In the genomic region with DNA sequence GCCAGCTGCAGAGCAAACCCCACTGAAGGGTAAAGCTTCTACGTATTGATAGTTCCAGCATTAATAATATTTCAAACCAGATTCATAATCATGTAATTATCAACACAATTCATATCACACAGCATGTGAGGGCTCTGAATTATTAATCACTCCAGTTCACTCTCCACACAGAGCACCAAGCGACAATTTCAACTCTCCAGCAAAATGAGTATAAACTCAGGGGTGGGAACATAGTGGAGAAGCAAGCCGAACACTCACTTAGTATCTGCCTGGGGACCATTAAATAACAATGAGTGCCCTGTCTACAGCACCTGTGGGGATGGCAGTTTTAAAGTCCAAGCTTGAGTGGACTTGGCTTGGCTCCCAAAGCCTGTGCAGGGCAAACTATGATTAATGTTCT, we compare ENCODE assay signal across 31 mouse cellular contexts.
DNase-seq lines count a peak whose midpoint lies in the region; ATAC-seq and TF ChIP-seq lines count a peak whose summit lies in the region.
"Had no signal": no experiment of that assay in that cellular context is flagged by ENCODE, and none has a peak within 500 bp of the region (broad histone marks: within the 10 kb centered on the region; RNA-seq: fewer than 3 reads in every experiment).

No protein-coding gene starts in this region.

- 60% methylated on average over 3 of the region's 3 CpGs for WGBS in hindbrain, embryonic 13.5 days
- 55% methylated on average over 3 of the region's 3 CpGs for WGBS in hindbrain, embryonic 14.5 days
- WGBS in hindbrain, postnatal 0 days = 60% methylated on average over 3 of the region's 3 CpGs
- 84% methylated on average over 3 of the region's 3 CpGs for WGBS in hindbrain, embryonic 11.5 days
- WGBS in neural tube, embryonic 13.5 days = 55% methylated on average over 3 of the region's 3 CpGs

- H3K4me3 ChIP-seq in hindbrain, embryonic 13.5 days = no peak overlapping the region
- H3K4me3 ChIP-seq in hindbrain, embryonic 14.5 days (replicated peaks; ENCODE audit: low read length) = no peak overlapping the region
- H3K4me3 ChIP-seq in hindbrain, postnatal 0 days (ENCODE audit: low read length) = no peak overlapping the region
- no peak overlapping the region for H3K4me3 ChIP-seq in hindbrain, embryonic 11.5 days (ENCODE audit: low read depth, low read length)
- H3K4me3 ChIP-seq in neural tube, embryonic 13.5 days = no peak overlapping the region
- H3K4me3 ChIP-seq: embryonic facial prominence, embryonic 10.5 days; embryonic facial prominence, embryonic 13.5 days; erythroblast, embryonic 14.5 days; forebrain, embryonic 12.5 days; forebrain, embryonic 15.5 days; heart, adult 2 months; heart, embryonic 10.5 days; heart, embryonic 13.5 days; intestine, embryonic 15.5 days had no signal

- H3K9me3 ChIP-seq in hindbrain, embryonic 13.5 days = no peaks in the 10 kb centered on the region
- H3K9me3 ChIP-seq in hindbrain, embryonic 14.5 days (ENCODE audit: control insufficient read depth, low read length) = no peaks in the 10 kb centered on the region
- H3K9me3 ChIP-seq in hindbrain, postnatal 0 days (ENCODE audit: low read length) = no peaks in the 10 kb centered on the region
- no peaks in the 10 kb centered on the region for H3K9me3 ChIP-seq in hindbrain, embryonic 11.5 days (ENCODE audit: control insufficient read depth, low read length)
- no peaks in the 10 kb centered on the region for H3K9me3 ChIP-seq in neural tube, embryonic 13.5 days
- H3K9me3 ChIP-seq: embryonic facial prominence, embryonic 10.5 days; embryonic facial prominence, embryonic 13.5 days; forebrain, embryonic 12.5 days; forebrain, embryonic 15.5 days; G1E; heart, embryonic 10.5 days; heart, embryonic 13.5 days; intestine, embryonic 15.5 days had no signal

- H3K4me2 ChIP-seq in hindbrain, embryonic 13.5 days = no peak overlapping the region
- H3K4me2 ChIP-seq in hindbrain, embryonic 14.5 days (replicated peaks) = no peak overlapping the region
- no peak overlapping the region for H3K4me2 ChIP-seq in hindbrain, postnatal 0 days (ENCODE audit: low read depth, low read length)
- H3K4me2 ChIP-seq in hindbrain, embryonic 11.5 days (replicated peaks; ENCODE audit: low read depth, low read length) = no peak overlapping the region
- H3K4me2 ChIP-seq in neural tube, embryonic 13.5 days = no peak overlapping the region
- H3K4me2 ChIP-seq: embryonic facial prominence, embryonic 13.5 days; forebrain, embryonic 12.5 days; forebrain, embryonic 15.5 days; heart, embryonic 13.5 days; intestine, embryonic 15.5 days had no signal

- no peak overlapping the region for H3K27ac ChIP-seq in hindbrain, embryonic 13.5 days
- H3K27ac ChIP-seq in hindbrain, embryonic 14.5 days = no peak overlapping the region
- no peak overlapping the region for H3K27ac ChIP-seq in hindbrain, postnatal 0 days
- H3K27ac ChIP-seq in hindbrain, embryonic 11.5 days (ENCODE audit: low read depth, low read length) = no peak overlapping the region
- H3K27ac ChIP-seq in neural tube, embryonic 13.5 days (replicated peaks) = no peak overlapping the region; the same call in 1 of the 2 replicates
- H3K27ac ChIP-seq: embryonic facial prominence, embryonic 10.5 days; embryonic facial prominence, embryonic 13.5 days; forebrain, embryonic 12.5 days; forebrain, embryonic 15.5 days; heart, adult 2 months; heart, embryonic 10.5 days; heart, embryonic 13.5 days; intestine, embryonic 15.5 days had no signal

- H3K27me3 ChIP-seq in hindbrain, embryonic 13.5 days = no peaks in the 10 kb centered on the region
- no peaks in the 10 kb centered on the region for H3K27me3 ChIP-seq in hindbrain, embryonic 14.5 days (ENCODE audit: control insufficient read depth, insufficient read depth, low read length)
- no peaks in the 10 kb centered on the region for H3K27me3 ChIP-seq in hindbrain, postnatal 0 days (ENCODE audit: insufficient read depth, low read length)
- no peaks in the 10 kb centered on the region for H3K27me3 ChIP-seq in hindbrain, embryonic 11.5 days (ENCODE audit: control insufficient read depth, insufficient read depth, low read length)
- H3K27me3 ChIP-seq in neural tube, embryonic 13.5 days = no peaks in the 10 kb centered on the region
- H3K27me3 ChIP-seq: CH12.LX; embryonic facial prominence, embryonic 13.5 days; forebrain, embryonic 12.5 days; forebrain, embryonic 15.5 days; intestine, embryonic 15.5 days; Patski had no signal

- no peak for DNase-seq in hindbrain, embryonic 14.5 days (ENCODE audit: low spot score)
- no peak for DNase-seq in hindbrain, postnatal 0 days (ENCODE audit: low spot score)
- DNase-seq in hindbrain, embryonic 11.5 days (ENCODE audit: low spot score) = no peak
- DNase-seq in neural tube, embryonic 10.5 days (ENCODE audit: extremely low spot score, low spot score) = no peak
- no peak for DNase-seq in left cerebral cortex, adult 18-20 months (ENCODE audit: low spot score in 2 of 2)
- DNase-seq: adrenal gland, adult 2 months; adrenal gland, postnatal 25 days; B cell, adult 2 months; cerebellum, adult 11-12 months; cerebellum, adult 8-10 months; cerebellum, postnatal 10 days; cerebellum, postnatal 36 days; embryo, embryonic 11 days; gastrocnemius, postnatal 10 days; gastrocnemius, postnatal 36 days; heart, adult 2 months; heart, postnatal 14 days; heart, postnatal 4 days had no signal

- H3K36me3 ChIP-seq in hindbrain, embryonic 13.5 days = no peaks in the 10 kb centered on the region
- no peaks in the 10 kb centered on the region for H3K36me3 ChIP-seq in hindbrain, embryonic 14.5 days (replicated peaks; ENCODE audit: control insufficient read depth, insufficient read depth)
- H3K36me3 ChIP-seq in hindbrain, postnatal 0 days (ENCODE audit: insufficient read depth, low read length) = no peaks in the 10 kb centered on the region
- H3K36me3 ChIP-seq in hindbrain, embryonic 11.5 days (ENCODE audit: control insufficient read depth, insufficient read depth, low read length) = no peaks in the 10 kb centered on the region
- H3K36me3 ChIP-seq in neural tube, embryonic 13.5 days = no peaks in the 10 kb centered on the region
- H3K36me3 ChIP-seq: embryonic facial prominence, embryonic 10.5 days; embryonic facial prominence, embryonic 13.5 days; forebrain, embryonic 12.5 days; forebrain, embryonic 15.5 days; G1E; heart, embryonic 10.5 days; heart, embryonic 13.5 days; intestine, embryonic 15.5 days had no signal

- H3K4me1 ChIP-seq in hindbrain, embryonic 13.5 days (replicated peaks) = 0 out of 2 replicates have a peak, but pooled peaks cover 5% of the 10 kb centered on the region
- no peaks in the 10 kb centered on the region for H3K4me1 ChIP-seq in hindbrain, embryonic 14.5 days (replicated peaks; ENCODE audit: control insufficient read depth, insufficient read depth, low read length)
- no peaks in the 10 kb centered on the region for H3K4me1 ChIP-seq in hindbrain, postnatal 0 days (ENCODE audit: insufficient read depth, low read length)
- H3K4me1 ChIP-seq in hindbrain, embryonic 11.5 days (replicated peaks; ENCODE audit: control insufficient read depth, insufficient read depth, low read length) = no peaks in the 10 kb centered on the region
- H3K4me1 ChIP-seq in neural tube, embryonic 13.5 days (replicated peaks) = peaks cover 10% of the 10 kb centered on the region; the same call in 1 of the 2 replicates
- H3K4me1 ChIP-seq: embryonic facial prominence, embryonic 10.5 days; embryonic facial prominence, embryonic 13.5 days; forebrain, embryonic 12.5 days; forebrain, embryonic 15.5 days; intestine, embryonic 15.5 days had no signal

- ATAC-seq in hindbrain, embryonic 13.5 days (ENCODE audit: low FRiP score) = peak; percentile 43; the same call in 1 of the 2 replicates
- ATAC-seq in hindbrain, embryonic 14.5 days (ENCODE audit: low FRiP score) = no peak
- 0 out of 2 replicates have a peak, but pooled peaks have one; percentile 29 for ATAC-seq in hindbrain, postnatal 0 days
- ATAC-seq in hindbrain, embryonic 11.5 days (ENCODE audit: low FRiP score) = no peak
- peak; percentile 86 for ATAC-seq in neural tube, embryonic 13.5 days (ENCODE audit: low read depth)
- ATAC-seq: forebrain, embryonic 15.5 days; intestine, embryonic 15.5 days; Patski had no signal

- no peak overlapping the region for H3K9ac ChIP-seq in hindbrain, embryonic 13.5 days
- H3K9ac ChIP-seq in hindbrain, embryonic 14.5 days = no peak overlapping the region
- no peak overlapping the region for H3K9ac ChIP-seq in hindbrain, postnatal 0 days (replicated peaks; ENCODE audit: low read length)
- H3K9ac ChIP-seq in hindbrain, embryonic 11.5 days (ENCODE audit: low read depth, low read length) = no peak overlapping the region
- no peak overlapping the region for H3K9ac ChIP-seq in neural tube, embryonic 13.5 days
- H3K9ac ChIP-seq: embryonic facial prominence, embryonic 13.5 days; forebrain, embryonic 12.5 days; forebrain, embryonic 15.5 days; heart, embryonic 13.5 days; intestine, embryonic 15.5 days had no signal

- no peak for TF ChIP-seq CTCF in hindbrain, postnatal 0 days (IDR thresholded peaks at IDR 0.05; ENCODE audit: low read depth)

Comparison
In these comparisons a context has a peak if more than half of its experiments do, and no peak if none do; other contexts are left out.
1. ATAC-seq: peak in hindbrain, embryonic 13.5 days (single experiment), hindbrain, postnatal 0 days (single experiment) and neural tube, embryonic 13.5 days (single experiment); none in hindbrain, embryonic 14.5 days (single experiment) and hindbrain, embryonic 11.5 days (single experiment).